Mouse (Mus musculus): Measurements from ENCODE around the gene Sstr3. TPM values are rescaled to one million over a fixed set of nuclear protein-coding genes. Genes with fewer than 3 reads are reported as not detected.

Sstr3 gene
- polyA plus RNA-seq, 1 experiment from 2014 or later: not detected

DNA sequence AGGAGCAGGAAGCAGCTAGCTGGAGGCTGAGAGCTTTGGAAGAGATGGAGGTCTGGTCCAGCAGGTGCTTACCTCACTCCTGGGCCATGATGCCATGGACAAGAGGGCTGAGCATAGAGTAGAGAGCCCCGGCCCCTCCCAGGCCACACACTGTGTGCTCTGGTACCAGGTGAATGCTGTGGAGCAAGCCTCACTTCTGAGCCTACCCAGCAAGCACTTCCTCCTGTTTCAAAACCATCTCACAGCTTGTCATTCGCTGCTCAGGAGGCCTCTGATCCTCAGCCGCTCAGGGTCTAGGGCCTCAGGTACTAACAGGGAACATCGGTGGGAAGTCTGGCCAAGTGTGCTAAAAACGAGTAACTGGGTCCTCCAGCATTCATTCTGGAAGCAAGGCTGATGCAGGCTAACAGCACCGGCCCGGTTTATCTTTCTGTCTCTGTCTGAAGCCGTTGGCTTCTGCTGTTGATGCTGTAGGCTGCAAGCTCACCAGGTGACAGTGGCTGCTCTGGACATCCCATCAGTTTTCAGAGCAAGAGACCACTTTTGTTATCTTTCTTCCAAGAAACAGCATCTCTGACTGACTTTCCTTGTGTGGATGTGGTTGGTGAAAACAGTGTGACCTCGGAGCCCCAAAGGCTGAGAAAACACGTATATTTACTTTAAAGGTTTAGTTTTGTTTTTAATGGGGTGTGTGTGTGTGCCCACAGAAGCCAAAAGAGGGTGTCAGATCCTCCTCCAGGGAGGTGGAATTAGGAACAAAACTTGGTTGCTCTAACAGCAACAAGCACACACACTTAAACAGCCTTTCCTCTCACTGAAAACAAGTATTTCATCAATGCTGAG, 13.4 kb upstream of the Sstr3 start:
- H3K4me1 ChIP-seq: no peaks in the 10 kb centered on the region; the same call in 1 of the 2 replicates
- 0 out of 2 replicates have a peak overlapping the region, but pooled peaks have one; percentile 1 for H3K9ac ChIP-seq
- no peak overlapping the region for H3K4me2 ChIP-seq (replicated peaks)
- no peak overlapping the region for H3K4me3 ChIP-seq
- WGBS: 56% methylated on average over 10 of the region's 10 CpGs
- H3K36me3 ChIP-seq: no peaks in the 10 kb centered on the region
- no peak for ATAC-seq (ENCODE audit: low FRiP score, low read depth)
- H3K9me3 ChIP-seq: peaks cover 8% of the 10 kb centered on the region; the same call in 1 of the 2 replicates
- no peak overlapping the region for H3K27ac ChIP-seq
- H3K27me3 ChIP-seq: peaks cover 4% of the 10 kb centered on the region; the same call in 1 of the 2 replicates

DNA sequence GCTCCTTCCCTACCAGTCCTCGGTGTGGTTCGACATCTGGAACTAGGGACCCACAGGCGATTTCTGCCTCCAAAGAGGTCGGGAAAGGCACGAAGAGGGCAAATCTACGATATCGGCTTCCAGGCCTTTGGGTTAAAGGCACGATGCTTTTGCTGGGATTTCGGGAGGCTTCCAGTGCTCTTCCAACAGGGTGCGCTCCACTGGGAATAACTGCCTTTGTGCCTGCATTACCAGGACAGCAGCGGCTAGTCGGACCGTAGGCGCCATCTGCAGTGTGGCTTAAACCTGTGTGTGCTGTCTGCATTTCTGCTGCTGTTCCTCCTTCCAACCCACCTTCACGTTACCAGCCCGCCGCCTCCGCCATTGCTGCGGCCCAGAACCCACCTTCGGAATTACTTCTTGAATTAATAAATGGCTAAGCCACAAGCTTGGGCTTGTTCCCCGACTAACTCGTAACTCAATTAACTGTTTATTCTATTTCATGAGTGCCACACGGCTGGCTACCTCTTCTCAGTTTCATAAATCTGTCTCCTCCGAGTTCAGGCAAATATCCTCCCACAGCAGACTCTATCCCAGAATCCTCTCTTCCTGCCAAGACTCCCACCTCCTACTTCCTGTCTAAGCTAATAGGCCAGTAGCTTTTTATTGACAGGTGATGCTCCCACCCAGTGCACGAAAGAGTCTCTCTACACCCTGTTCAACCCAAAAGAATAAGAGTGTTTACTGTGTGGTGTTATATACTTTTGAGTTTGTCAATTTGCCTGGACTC, 10.2 kb upstream of the Sstr3 start:
- Histone ChIP-seq H3K4me1 (no peaks in the 10 kb centered on the region; the same call in 1 of the 2 replicates), H3K9me3 (peaks cover 27% of the 10 kb centered on the region), H3K4me2 (replicated peaks) (peak overlapping the region; percentile 46), H3K27me3 (peaks cover 4% of the 10 kb centered on the region; the same call in 1 of the 2 replicates), H3K27ac (no peak overlapping the region), H3K9ac (no peak overlapping the region), H3K36me3 (no peaks in the 10 kb centered on the region), H3K4me3 (peak overlapping the region; percentile 26)
- ATAC-seq (ENCODE audit: low FRiP score, low read depth): no peak
- WGBS: 62% methylated on average over 25 of the region's 25 CpGs

DNA sequence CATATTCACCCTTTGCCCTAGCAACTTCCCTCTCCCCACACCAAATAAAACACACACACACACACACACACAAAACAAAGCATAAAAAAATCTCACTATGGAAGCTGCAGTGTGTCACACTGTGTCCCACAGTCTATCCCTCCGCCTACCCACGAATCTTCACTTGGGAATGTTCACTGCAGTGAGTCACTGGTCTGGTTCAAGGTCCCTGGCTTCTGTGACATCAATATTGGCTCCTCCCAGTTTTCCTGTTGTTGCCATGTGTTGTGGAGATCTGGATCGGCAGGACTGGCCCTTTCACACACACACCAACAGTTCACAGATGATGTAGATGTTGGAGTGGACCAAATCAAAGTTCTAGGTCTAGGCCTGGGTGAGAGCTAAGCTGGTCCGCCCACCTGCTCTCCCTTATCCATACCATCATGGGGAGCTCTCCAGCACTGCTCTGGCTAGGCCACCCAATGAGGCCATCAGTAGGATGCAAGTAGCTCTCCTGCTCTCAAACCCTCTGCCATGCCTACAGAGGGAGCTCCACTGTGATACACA, 4.8 kb upstream of the Sstr3 start:
- no peak overlapping the region for H3K27ac ChIP-seq
- peaks cover 10% of the 10 kb centered on the region; the same call in 1 of the 2 replicates for H3K4me1 ChIP-seq
- H3K9me3 ChIP-seq: peaks cover 27% of the 10 kb centered on the region
- no peak overlapping the region for H3K4me2 ChIP-seq (replicated peaks)
- H3K27me3 ChIP-seq: peaks cover 14% of the 10 kb centered on the region
- no peak overlapping the region for H3K9ac ChIP-seq
- 82% methylated on average over 4 of the region's 4 CpGs for WGBS
- no peak overlapping the region for H3K4me3 ChIP-seq
- no peaks in the 10 kb centered on the region for H3K36me3 ChIP-seq
- no peak for ATAC-seq (ENCODE audit: low FRiP score, low read depth)

DNA sequence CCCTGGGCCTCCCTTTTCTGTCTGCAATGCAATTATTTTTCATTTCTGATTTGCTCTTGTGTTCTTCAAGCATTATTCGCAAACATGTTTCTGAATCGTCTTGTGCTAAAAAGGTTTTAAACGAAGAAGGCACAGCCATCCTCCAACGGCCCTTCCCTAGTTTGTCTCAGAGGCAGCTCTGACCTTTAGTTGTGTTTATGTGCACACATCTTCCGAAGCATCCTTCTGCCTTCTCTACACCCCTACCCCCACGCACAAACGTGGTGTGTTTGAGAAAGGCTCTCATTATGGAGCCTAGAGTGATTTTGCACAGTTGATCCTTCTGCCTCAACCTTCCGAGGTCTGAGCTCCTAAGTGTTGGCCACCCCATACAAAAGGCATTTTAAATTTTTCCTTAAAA, 4.2 kb upstream of the Sstr3 start:
- Histone ChIP-seq H3K36me3 (no peaks in the 10 kb centered on the region), H3K9me3 (peaks cover 27% of the 10 kb centered on the region), H3K27ac (no peak overlapping the region), H3K4me1 (peaks cover 10% of the 10 kb centered on the region; the same call in 1 of the 2 replicates), H3K27me3 (peaks cover 20% of the 10 kb centered on the region), H3K4me3 (no peak overlapping the region), H3K4me2 (replicated peaks) (no peak overlapping the region), H3K9ac (no peak overlapping the region)
- ATAC-seq (ENCODE audit: low FRiP score, low read depth): no peak
- 77% methylated on average over 8 of the region's 8 CpGs for WGBS

DNA sequence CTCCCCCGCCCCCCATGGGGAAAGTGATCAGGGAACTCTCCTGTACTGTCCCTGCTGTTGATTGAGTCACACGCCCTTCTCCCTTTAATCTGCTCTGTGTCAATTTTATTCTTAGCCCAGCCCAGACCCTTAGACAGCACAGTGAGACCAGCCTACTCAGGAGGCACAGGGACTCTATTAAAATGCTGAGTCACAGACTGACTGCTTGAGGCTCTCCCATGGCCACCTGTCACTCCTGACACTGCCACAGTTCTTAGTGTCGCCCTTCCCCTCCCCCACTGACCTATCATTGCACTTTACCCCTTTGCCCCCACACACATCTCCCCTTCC, 3.8 kb upstream of the Sstr3 start:
- ATAC-seq (ENCODE audit: low FRiP score, low read depth): no peak
- H3K9ac ChIP-seq: no peak overlapping the region
- peaks cover 23% of the 10 kb centered on the region for H3K9me3 ChIP-seq
- H3K36me3 ChIP-seq: no peaks in the 10 kb centered on the region
- no peak overlapping the region for H3K27ac ChIP-seq
- no peak overlapping the region for H3K4me3 ChIP-seq
- no peak overlapping the region for H3K4me2 ChIP-seq (replicated peaks)
- WGBS: 19% methylated on average over 3 of the region's 3 CpGs
- H3K4me1 ChIP-seq: peaks cover 11% of the 10 kb centered on the region; the same call in 1 of the 2 replicates
- peaks cover 24% of the 10 kb centered on the region for H3K27me3 ChIP-seq

DNA sequence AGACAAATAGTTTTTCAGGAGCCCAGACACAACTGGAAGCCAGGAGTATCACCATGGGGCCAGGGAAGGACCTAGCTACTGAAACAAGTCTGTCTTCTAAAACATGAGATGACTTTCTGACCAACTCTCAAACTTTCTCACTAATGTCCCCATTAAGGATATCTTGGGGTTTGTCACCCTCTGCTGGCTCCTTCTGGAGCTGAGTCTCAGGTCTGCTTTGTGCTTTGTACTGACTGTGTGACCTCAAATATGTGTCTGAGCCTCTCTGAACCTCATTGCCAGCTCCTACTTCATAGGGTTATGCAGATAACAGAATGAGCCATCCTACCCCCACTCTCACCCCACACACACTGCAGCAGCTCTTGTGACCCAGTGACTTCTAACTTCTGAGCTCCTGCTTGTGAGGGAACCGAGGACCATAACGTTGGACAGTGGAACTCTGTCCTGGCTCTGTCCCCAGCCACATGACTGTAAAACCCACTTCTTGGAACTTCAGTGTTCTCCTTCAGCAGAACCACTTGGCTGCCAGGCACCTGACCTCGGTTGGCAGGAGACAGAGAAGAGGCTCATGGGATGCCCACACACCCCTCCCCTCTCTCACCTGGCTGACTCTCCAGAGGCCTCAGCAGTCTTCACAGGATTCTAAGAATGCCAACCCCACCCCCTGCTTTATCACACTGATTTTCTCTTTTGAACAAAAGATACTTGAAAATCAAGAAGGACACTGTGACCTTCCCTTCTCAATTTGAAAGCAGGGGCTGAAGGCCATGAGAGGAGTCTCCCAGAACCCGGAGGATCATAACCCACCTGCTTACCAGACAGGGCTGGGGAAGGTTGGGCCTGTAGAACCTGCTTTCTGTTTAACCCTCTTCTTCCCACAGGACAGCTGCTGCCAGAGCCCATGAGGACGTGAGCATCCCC, 3.2 kb upstream of the Sstr3 start:
- Histone ChIP-seq H3K36me3 (no peaks in the 10 kb centered on the region), H3K9ac (no peak overlapping the region), H3K4me3 (no peak overlapping the region), H3K9me3 (peaks cover 17% of the 10 kb centered on the region), H3K27ac (no peak overlapping the region), H3K4me2 (replicated peaks) (no peak overlapping the region), H3K27me3 (peaks cover 24% of the 10 kb centered on the region), H3K4me1 (peaks cover 16% of the 10 kb centered on the region)
- no peak for ATAC-seq (ENCODE audit: low FRiP score, low read depth)
- 43% methylated on average over 5 of the region's 5 CpGs for WGBS

DNA sequence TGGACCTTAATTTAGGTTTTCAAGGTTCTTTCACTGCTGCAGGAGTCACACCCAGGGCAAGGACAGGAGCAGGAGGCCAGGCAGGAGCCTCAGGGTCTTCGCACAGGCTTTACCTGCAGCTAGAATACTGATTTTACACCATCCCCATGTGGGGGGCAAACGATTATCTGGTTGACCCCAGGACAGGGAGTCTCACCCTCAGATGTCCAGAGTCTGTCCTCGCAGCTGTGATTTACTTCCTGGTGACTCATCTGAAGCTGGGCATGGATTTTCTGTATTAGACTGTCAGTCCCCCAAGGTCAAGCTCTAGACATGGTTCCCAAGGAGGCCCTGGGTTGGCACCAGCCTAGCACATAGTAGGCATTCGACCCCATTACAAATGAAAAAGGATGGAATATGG, 1.6 kb upstream of the Sstr3 start:
- Histone ChIP-seq H3K4me3 (no peak overlapping the region), H3K27ac (no peak overlapping the region), H3K4me2 (replicated peaks) (no peak overlapping the region), H3K36me3 (no peaks in the 10 kb centered on the region), H3K4me1 (peaks cover 30% of the 10 kb centered on the region), H3K9ac (no peak overlapping the region), H3K27me3 (peaks cover 29% of the 10 kb centered on the region), H3K9me3 (peaks cover 6% of the 10 kb centered on the region)
- WGBS: 73% methylated on average over 4 of the region's 4 CpGs
- no peak for ATAC-seq (ENCODE audit: low FRiP score, low read depth)

DNA sequence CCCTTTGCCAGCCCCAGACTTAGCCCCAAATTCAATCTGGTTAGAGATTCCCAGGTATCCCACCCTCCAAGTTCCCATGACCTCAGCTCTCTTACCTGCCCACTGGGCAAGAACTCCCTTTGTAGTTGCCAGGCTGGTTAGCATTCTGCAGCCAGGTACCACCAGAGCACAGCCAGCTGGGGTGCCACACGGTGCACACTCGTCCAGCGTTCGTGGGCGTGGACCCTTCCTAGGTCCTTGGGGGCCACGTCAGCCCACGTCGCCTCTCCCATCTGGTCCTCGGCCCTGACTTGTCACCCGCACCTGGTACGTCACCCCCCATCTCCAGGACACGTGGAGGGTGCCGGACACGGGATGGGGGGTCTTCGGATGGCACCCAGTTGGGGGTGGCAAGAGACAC, 444 bp downstream of the Sstr3 start:
- H3K27me3 ChIP-seq: peaks cover 50% of the 10 kb centered on the region
- H3K4me2 ChIP-seq (replicated peaks): no peak overlapping the region
- H3K9me3 ChIP-seq: no peaks in the 10 kb centered on the region
- no peak overlapping the region for H3K4me3 ChIP-seq
- H3K36me3 ChIP-seq: no peaks in the 10 kb centered on the region
- no peak overlapping the region; the same call in 1 of the 2 replicates for H3K9ac ChIP-seq
- 80% methylated on average over 15 of the region's 15 CpGs for whole genome bisulfite sequencing
- no peak overlapping the region for H3K27ac ChIP-seq
- no peak for ATAC-seq (ENCODE audit: low FRiP score, low read depth)
- peaks cover 30% of the 10 kb centered on the region for H3K4me1 ChIP-seq

DNA sequence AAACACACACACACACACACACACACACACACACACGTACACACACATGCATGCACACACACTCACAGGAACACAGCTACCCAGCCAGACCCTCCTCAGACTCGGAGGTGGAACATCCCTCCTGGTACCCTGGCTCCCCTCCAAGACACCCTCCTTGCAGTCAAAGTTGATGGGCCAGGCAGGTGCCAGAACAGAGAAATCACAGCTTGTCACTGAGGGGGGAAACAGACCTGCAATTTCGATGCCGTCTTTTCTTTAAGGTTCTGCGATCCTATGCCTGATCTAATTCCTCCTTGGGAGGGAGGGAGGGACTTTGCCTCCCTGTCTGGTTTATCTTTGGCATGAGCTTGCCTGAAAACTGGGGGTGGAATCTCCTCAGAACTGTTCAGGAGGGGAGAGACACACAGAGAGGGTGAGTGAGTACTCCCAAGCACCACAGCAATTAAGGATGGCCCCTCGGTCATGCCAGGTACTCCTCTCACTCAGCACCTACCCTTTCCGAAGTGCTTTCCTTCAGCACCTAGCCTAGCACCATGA, 1.6 kb downstream of the Sstr3 start:
- H3K9me3 ChIP-seq: no peaks in the 10 kb centered on the region
- H3K4me2 ChIP-seq (replicated peaks): no peak overlapping the region
- no peak overlapping the region for H3K4me3 ChIP-seq
- H3K36me3 ChIP-seq: no peaks in the 10 kb centered on the region
- 62% methylated on average over 7 of the region's 7 CpGs for WGBS
- peaks cover 30% of the 10 kb centered on the region for H3K4me1 ChIP-seq
- H3K27ac ChIP-seq: no peak overlapping the region
- peaks cover 56% of the 10 kb centered on the region for H3K27me3 ChIP-seq
- H3K9ac ChIP-seq: no peak overlapping the region
- no peak for ATAC-seq (ENCODE audit: low FRiP score, low read depth)

DNA sequence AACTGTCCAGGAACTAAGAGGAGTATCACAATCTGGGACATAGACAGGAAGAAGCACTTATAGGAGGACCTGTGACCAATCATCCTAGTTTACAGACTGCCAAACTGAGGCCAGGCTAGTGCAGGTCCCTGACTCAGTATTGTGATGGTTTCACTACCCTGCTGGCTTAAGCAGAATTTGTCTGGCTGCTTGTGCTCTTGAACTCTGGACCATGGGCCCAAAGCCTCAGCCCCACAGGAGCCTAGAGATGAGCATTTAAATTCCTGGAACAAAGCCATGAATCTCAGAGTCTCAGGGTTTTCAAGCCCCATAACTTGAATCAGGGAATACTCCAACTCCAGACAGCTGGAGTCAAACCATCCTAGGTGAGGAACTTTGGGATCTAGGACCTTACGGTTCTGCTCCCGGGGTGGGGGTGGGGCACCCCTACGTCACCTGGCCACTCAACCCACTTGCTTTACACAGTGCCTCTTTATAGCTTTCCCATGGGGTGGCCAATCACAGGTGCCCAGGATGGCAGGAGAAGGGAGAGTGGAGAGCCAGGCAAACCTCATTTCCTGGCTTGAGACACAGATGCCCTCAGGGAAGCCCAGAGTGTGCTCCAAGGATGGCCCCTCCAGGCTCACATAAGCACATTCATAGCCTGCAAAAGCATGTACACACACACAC, 2.3 kb downstream of the Sstr3 start:
- 50% methylated on average over 3 of the region's 3 CpGs for WGBS
- Histone ChIP-seq H3K36me3 (no peaks in the 10 kb centered on the region), H3K27ac (no peak overlapping the region), H3K4me3 (no peak overlapping the region), H3K27me3 (peaks cover 61% of the 10 kb centered on the region), H3K9me3 (no peaks in the 10 kb centered on the region), H3K4me2 (replicated peaks) (no peak overlapping the region), H3K9ac (no peak overlapping the region), H3K4me1 (peaks cover 30% of the 10 kb centered on the region)
- ATAC-seq (ENCODE audit: low FRiP score, low read depth): no peak

DNA sequence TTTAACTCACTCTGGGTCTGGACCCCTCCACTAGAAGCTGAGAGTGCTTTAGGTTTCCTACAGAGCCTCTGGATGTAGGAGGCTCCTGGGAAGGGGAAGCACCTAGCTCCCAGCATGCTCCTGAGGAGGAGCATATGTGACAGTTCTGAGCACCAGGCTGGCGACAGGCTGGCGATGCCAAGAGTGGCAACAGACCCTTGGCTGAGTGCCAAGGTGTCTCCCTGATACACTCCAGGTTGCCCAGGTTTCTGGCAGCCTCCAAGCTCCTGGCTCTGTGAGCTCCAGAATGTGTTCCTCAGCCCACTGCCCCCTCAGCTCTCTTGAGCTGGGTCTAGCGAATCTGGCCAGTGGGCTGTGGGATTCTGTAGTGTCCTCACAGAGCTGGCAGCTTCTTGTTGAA, 2.9 kb downstream of the Sstr3 start:
- Histone ChIP-seq H3K9me3 (no peaks in the 10 kb centered on the region), H3K9ac (no peak overlapping the region; the same call in 1 of the 2 replicates), H3K27ac (no peak overlapping the region), H3K4me1 (peaks cover 30% of the 10 kb centered on the region), H3K4me3 (no peak overlapping the region), H3K36me3 (no peaks in the 10 kb centered on the region), H3K27me3 (peaks cover 61% of the 10 kb centered on the region), H3K4me2 (replicated peaks) (no peak overlapping the region)
- 65% methylated on average over 3 of the region's 3 CpGs for WGBS
- ATAC-seq (ENCODE audit: low FRiP score, low read depth): no peak

Measured in limb, embryonic 13.5 days (tissue).